Mouse (Mus musculus): ENCODE results near the gene Scd4. TPM values are rescaled to one million over a fixed set of nuclear protein-coding genes. Genes with fewer than 3 reads are reported as not detected.
A peak's percentile ranks its signal among the peaks of the same experiment; 100 is the strongest.

Gene Scd4
- polyA plus RNA-seq, 1 experiment from 2014 or later, result 0.05 TPM

- Histone ChIP-seq H3K4me3 (no peak overlapping the region), H3K27me3 (replicated peaks; ENCODE audit: low read depth, poor library complexity, severe bottlenecking) (no peaks in the 10 kb centered on the region), H3K4me1 (peaks cover 34% of the 10 kb centered on the region), H3K27ac (replicated peaks) (no peak overlapping the region; the same call in 1 of the 2 replicates), H3K36me3 (replicated peaks) (peaks cover 31% of the 10 kb centered on the region), H3K9me3 (no peaks in the 10 kb centered on the region)
- WGBS, result 59% methylated on average over 8 of the region's 8 CpGs
- DNase-seq (ENCODE audit: low spot score), result peak; percentile 7
Observed at GRCm38 (mm10) chr19:44311306-44312006, 21.4 kb upstream of the Scd4 start.

GRCm38 (mm10) chr19:44312007-44312360 lies 20.9 kb upstream of the Scd4 start:
- 37% methylated on average over 4 of the region's 4 CpGs for WGBS
- peak; percentile 10 for DNase-seq (ENCODE audit: low spot score)
- Histone ChIP-seq H3K36me3 (replicated peaks) (peaks cover 26% of the 10 kb centered on the region), H3K27ac (replicated peaks) (no peak overlapping the region; the same call in 1 of the 2 replicates), H3K4me3 (no peak overlapping the region), H3K9me3 (no peaks in the 10 kb centered on the region), H3K4me1 (peaks cover 38% of the 10 kb centered on the region), H3K27me3 (replicated peaks; ENCODE audit: low read depth, poor library complexity, severe bottlenecking) (no peaks in the 10 kb centered on the region)

GRCm38 (mm10) chr19:44313066-44313465 lies 19.8 kb upstream of the Scd4 start:
- Histone ChIP-seq H3K27ac (replicated peaks) (no peak overlapping the region), H3K27me3 (replicated peaks; ENCODE audit: low read depth, poor library complexity, severe bottlenecking) (no peaks in the 10 kb centered on the region), H3K4me3 (no peak overlapping the region), H3K36me3 (replicated peaks) (peaks cover 15% of the 10 kb centered on the region), H3K9me3 (no peaks in the 10 kb centered on the region), H3K4me1 (peaks cover 39% of the 10 kb centered on the region)
- 71% methylated on average over 3 of the region's 3 CpGs for WGBS
- DNase-seq (ENCODE audit: low spot score), result peak; percentile 7

- peaks cover 3% of the 10 kb centered on the region for H3K36me3 ChIP-seq (replicated peaks)
- DNase-seq (ENCODE audit: low spot score), result peak; percentile 88
- H3K27ac ChIP-seq (replicated peaks), result peak overlapping the region; percentile 85
- WGBS, result 4% methylated on average over 18 of the region's 18 CpGs
- no peaks in the 10 kb centered on the region for H3K27me3 ChIP-seq (replicated peaks; ENCODE audit: low read depth, poor library complexity, severe bottlenecking)
- H3K9me3 ChIP-seq, result peaks cover 4% of the 10 kb centered on the region; the same call in 1 of the 2 replicates
- peak overlapping the region; percentile 68 for H3K4me3 ChIP-seq
- H3K4me1 ChIP-seq, result peaks cover 39% of the 10 kb centered on the region
Observed at GRCm38 (mm10) chr19:44314327-44314759, 18.5 kb upstream of the Scd4 start.

- 2% methylated on average over 11 of the region's 11 CpGs for WGBS
- Histone ChIP-seq H3K36me3 (replicated peaks) (no peaks in the 10 kb centered on the region), H3K27ac (replicated peaks) (peak overlapping the region; percentile 85), H3K4me3 (peak overlapping the region; percentile 68), H3K4me1 (peaks cover 39% of the 10 kb centered on the region), H3K9me3 (peaks cover 4% of the 10 kb centered on the region; the same call in 1 of the 2 replicates), H3K27me3 (replicated peaks; ENCODE audit: low read depth, poor library complexity, severe bottlenecking) (no peaks in the 10 kb centered on the region)
- peak; percentile 56 for DNase-seq (ENCODE audit: low spot score)
Observed at GRCm38 (mm10) chr19:44314871-44315414, 17.9 kb upstream of the Scd4 start.

GRCm38 (mm10) chr19:44316752-44317315 lies 16.1 kb upstream of the Scd4 start:
- DNase-seq (ENCODE audit: low spot score), result peak; percentile 10
- H3K9me3 ChIP-seq, result peaks cover 4% of the 10 kb centered on the region; the same call in 1 of the 2 replicates
- 54% methylated on average over 5 of the region's 5 CpGs for WGBS

GRCm38 (mm10) chr19:44317391-44317790 lies 15.5 kb upstream of the Scd4 start:
- Histone ChIP-seq H3K27ac (replicated peaks) (no peak overlapping the region), H3K36me3 (replicated peaks) (no peaks in the 10 kb centered on the region), H3K27me3 (replicated peaks; ENCODE audit: low read depth, poor library complexity, severe bottlenecking) (no peaks in the 10 kb centered on the region), H3K9me3 (peaks cover 4% of the 10 kb centered on the region; the same call in 1 of the 2 replicates), H3K4me3 (no peak overlapping the region), H3K4me1 (peaks cover 20% of the 10 kb centered on the region)
- WGBS, result 78% methylated on average over 5 of the region's 5 CpGs
- peak; percentile 7 for DNase-seq (ENCODE audit: low spot score)

More at GRCm38 (mm10) chr19:44316752-44317315, 16.1 kb upstream of the Scd4 start:
- Histone ChIP-seq H3K4me1 (peaks cover 24% of the 10 kb centered on the region), H3K27me3 (replicated peaks; ENCODE audit: low read depth, poor library complexity, severe bottlenecking) (no peaks in the 10 kb centered on the region), H3K4me3 (no peak overlapping the region), H3K27ac (replicated peaks) (0 out of 2 replicates have a peak overlapping the region, but pooled peaks have one; percentile 51), H3K36me3 (replicated peaks) (no peaks in the 10 kb centered on the region)

GRCm38 (mm10) chr19:44318545-44318944 lies 14.3 kb upstream of the Scd4 start:
- Histone ChIP-seq H3K27me3 (replicated peaks; ENCODE audit: low read depth, poor library complexity, severe bottlenecking) (no peaks in the 10 kb centered on the region), H3K36me3 (replicated peaks) (no peaks in the 10 kb centered on the region), H3K4me3 (no peak overlapping the region), H3K9me3 (peaks cover 4% of the 10 kb centered on the region; the same call in 1 of the 2 replicates), H3K4me1 (peaks cover 20% of the 10 kb centered on the region), H3K27ac (replicated peaks) (no peak overlapping the region)
- peak; percentile 2 for DNase-seq (ENCODE audit: low spot score)

GRCm38 (mm10) chr19:44320316-44320715 lies 12.6 kb upstream of the Scd4 start:
- WGBS, result 89% methylated on average over 3 of the region's 3 CpGs
- Histone ChIP-seq H3K27me3 (replicated peaks; ENCODE audit: low read depth, poor library complexity, severe bottlenecking) (no peaks in the 10 kb centered on the region), H3K4me1 (peaks cover 8% of the 10 kb centered on the region), H3K9me3 (peaks cover 4% of the 10 kb centered on the region; the same call in 1 of the 2 replicates), H3K4me3 (no peak overlapping the region), H3K27ac (replicated peaks) (no peak overlapping the region), H3K36me3 (replicated peaks) (no peaks in the 10 kb centered on the region)
- no peak for DNase-seq (ENCODE audit: low spot score)

- no peaks in the 10 kb centered on the region for H3K27me3 ChIP-seq (replicated peaks; ENCODE audit: low read depth, poor library complexity, severe bottlenecking)
- no peak for DNase-seq (ENCODE audit: low spot score)
- H3K27ac ChIP-seq (replicated peaks), result no peak overlapping the region
- 83% methylated on average over 4 of the region's 4 CpGs for WGBS
- no peaks in the 10 kb centered on the region for H3K36me3 ChIP-seq (replicated peaks)
- peaks cover 5% of the 10 kb centered on the region for H3K4me1 ChIP-seq
- no peak overlapping the region for H3K4me3 ChIP-seq
- peaks cover 6% of the 10 kb centered on the region; the same call in 1 of the 2 replicates for H3K9me3 ChIP-seq
Observed at GRCm38 (mm10) chr19:44321201-44321600, 11.7 kb upstream of the Scd4 start.

- Histone ChIP-seq H3K4me3 (no peak overlapping the region), H3K4me1 (peaks cover 4% of the 10 kb centered on the region), H3K36me3 (replicated peaks) (no peaks in the 10 kb centered on the region), H3K9me3 (peaks cover 9% of the 10 kb centered on the region; the same call in 1 of the 2 replicates), H3K27me3 (replicated peaks; ENCODE audit: low read depth, poor library complexity, severe bottlenecking) (no peaks in the 10 kb centered on the region), H3K27ac (replicated peaks) (no peak overlapping the region)
- 80% methylated on average over 2 of the region's 2 CpGs for WGBS
- no peak for DNase-seq (ENCODE audit: low spot score)
Observed at GRCm38 (mm10) chr19:44321631-44322030, 11.3 kb upstream of the Scd4 start.

GRCm38 (mm10) chr19:44329566-44329965 lies 3.3 kb upstream of the Scd4 start:
- Histone ChIP-seq H3K27me3 (replicated peaks; ENCODE audit: low read depth, poor library complexity, severe bottlenecking) (no peaks in the 10 kb centered on the region; the same call in 1 of the 2 replicates), H3K9me3 (peaks cover 5% of the 10 kb centered on the region; the same call in 1 of the 2 replicates), H3K4me3 (no peak overlapping the region), H3K27ac (replicated peaks) (no peak overlapping the region), H3K4me1 (peaks cover 9% of the 10 kb centered on the region), H3K36me3 (replicated peaks) (no peaks in the 10 kb centered on the region)
- DNase-seq (ENCODE audit: low spot score), result no peak
- WGBS, result 98% methylated on average over 2 of the region's 2 CpGs

Measured in embryonic facial prominence, embryonic 10.5 days (tissue).